Mouse (Mus musculus) midbrain, embryonic 14.5 days (tissue): Measurements from ENCODE around the gene Emc3. TPM values are rescaled to one million over a fixed set of nuclear protein-coding genes. Genes with fewer than 3 reads are reported as not detected.

Source experiments
- ATAC-seq: fragments of 200-750 bp; cut with Nextera tagmentation; 2 replicates; pipeline ENCODE4 v1.8.0; 2017; ENCODE audit warnings: moderate number of reproducible peaks, moderate library complexity; ENCODE audit not compliant: low FRiP score, low TSS enrichment
- DNase-seq: peaks from one replicate; pipeline ENCODE4 v3.0.0-alpha.2; 2015
- H3K27ac ChIP-seq: fragments of 300-500 bp; sonication (generic); replicated peaks from 2 replicates; pipeline ENCODE4 v1.5.1; 2014; ENCODE audit warnings: mild to moderate bottlenecking, low read depth, low read length, moderate library complexity
- H3K27me3 ChIP-seq: fragments of 300-500 bp; sonication (generic); 2 replicates; pipeline ENCODE4 v1.6.1; 2014; ENCODE audit warnings: low read length, control low read depth, mixed read lengths; ENCODE audit not compliant: control insufficient read depth, insufficient read depth
- H3K36me3 ChIP-seq: fragments of 300-500 bp; sonication (generic); 2 replicates; pipeline ENCODE4 v1.6.1; 2014; ENCODE audit warnings: low read length, control low read depth; ENCODE audit not compliant: control insufficient read depth, insufficient read depth
- H3K4me1 ChIP-seq: fragments of 300-500 bp; sonication (generic); 2 replicates; pipeline ENCODE4 v1.6.1; 2014; ENCODE audit warnings: mild to moderate bottlenecking, antibody characterized with exemption, low read length, control low read depth; ENCODE audit not compliant: control insufficient read depth, insufficient read depth
- H3K4me2 ChIP-seq: fragments of 300-500 bp; sonication (generic); 2 replicates; pipeline ENCODE4 v1.6.1; 2014; ENCODE audit warnings: mild to moderate bottlenecking, low read length, moderate library complexity
- H3K4me3 ChIP-seq: fragments of 300-500 bp; sonication (generic); replicated peaks from 2 replicates; pipeline ENCODE4 v1.5.1; 2014; ENCODE audit warnings: low read depth, low read length
- H3K9ac ChIP-seq: fragments of 300-500 bp; sonication (generic); replicated peaks from 2 replicates; pipeline ENCODE4 v1.6.1; 2014; ENCODE audit warnings: mild to moderate bottlenecking, low read length, moderate library complexity
- H3K9me3 ChIP-seq: fragments of 300-500 bp; sonication (generic); 2 replicates; pipeline ENCODE4 v1.6.1; 2016; ENCODE audit warnings: low read length, control low read depth, mixed read lengths; ENCODE audit not compliant: control insufficient read depth
- WGBS: fragments of 180-500 bp; shearing (Covaris S2); extraction: QIAGEN DNeasy Blood & Tissue Kit; methylation state at CpG from one replicate; pipeline ENCODE4 v1.1.7; 2014; 5-methylcytosine and 5-hydroxymethylcytosine counted together
- polyA plus RNA-seq: library from polyadenylated mRNA; unstranded; fragments of >200 nt; fragmentation: Nextera tagmentation; extraction: Ambion mirVana; gene quantifications from 2 replicates; pipeline ENCODE4 v1.2.1, GENCODE M21; 2014

Gene Emc3
- polyA plus RNA-seq, 1 experiment from 2014 or later: 100 TPM

DNA sequence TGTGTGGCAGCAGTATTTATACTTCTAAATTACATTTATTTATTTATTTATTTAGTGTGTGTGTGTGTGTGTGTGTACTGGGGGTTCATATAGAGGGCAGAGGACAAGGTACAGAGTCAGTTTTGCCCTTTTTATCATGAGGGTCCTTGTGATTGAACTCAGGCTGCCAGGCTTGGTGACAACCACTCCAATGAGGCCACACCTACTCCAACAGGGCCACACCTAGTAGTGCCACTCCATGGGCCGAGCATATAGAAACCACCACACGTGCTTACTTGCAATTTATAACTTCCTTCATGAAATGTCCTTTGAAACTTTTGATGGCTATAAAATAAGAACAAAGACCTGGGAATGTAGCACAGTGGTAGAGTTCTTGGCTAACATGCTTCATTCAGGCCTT is 58.2 kb downstream of the Emc3 start:
- 82% methylated on average over 2 of the region's 2 CpGs for WGBS
- Histone ChIP-seq H3K27me3 (peaks cover 20% of the 10 kb centered on the region), H3K4me3 (no peak overlapping the region), H3K9ac (no peak overlapping the region), H3K27ac (no peak overlapping the region), H3K9me3 (no peaks in the 10 kb centered on the region), H3K4me1 (peaks cover 7% of the 10 kb centered on the region), H3K4me2 (no peak overlapping the region), H3K36me3 (no peaks in the 10 kb centered on the region)
- ATAC-seq: no peak
- no peak for DNase-seq

DNA sequence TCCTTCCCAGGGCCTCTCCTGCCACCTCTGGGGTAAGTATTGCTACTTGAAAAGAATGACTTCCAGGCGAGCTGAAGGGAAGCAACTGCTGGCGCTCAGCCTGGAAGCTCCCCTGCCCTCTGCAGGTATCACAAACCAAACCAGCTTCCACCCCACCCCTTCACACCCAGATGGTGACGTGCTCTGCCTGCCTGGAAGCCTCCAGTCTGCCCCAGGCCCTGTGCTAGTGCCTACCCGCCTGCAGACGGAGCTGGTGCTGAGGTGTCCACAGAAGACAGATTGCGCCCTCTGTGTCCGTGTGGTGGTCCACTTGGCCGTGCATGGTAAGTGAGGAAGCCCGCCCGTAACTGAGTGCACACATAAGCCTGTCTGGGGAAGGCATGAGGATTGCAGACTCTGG is 59.4 kb downstream of the Emc3 start:
- peaks cover 20% of the 10 kb centered on the region for H3K27me3 ChIP-seq

GRCm38 (mm10) chr6:113471297-113471936 is 60.0 kb downstream of the Emc3 start, which contains the start of gene Il17rc:
TSS of gene Il17rc (plus strand) at chr6:113471427.
- H3K9me3 ChIP-seq: no peaks in the 10 kb centered on the region
- H3K4me1 ChIP-seq: peaks cover 7% of the 10 kb centered on the region
- DNase-seq (no peak), ATAC-seq (no peak)
- peaks cover 20% of the 10 kb centered on the region for H3K27me3 ChIP-seq
- no peak within 1 kb of the TSS for H3K27ac ChIP-seq
- no peaks in the 10 kb centered on the region for H3K36me3 ChIP-seq
- H3K9ac ChIP-seq: no peak within 1 kb of the TSS
- H3K4me3 ChIP-seq: no peak within 1 kb of the TSS
- no peak within 1 kb of the TSS; the same call in 1 of the 2 replicates for H3K4me2 ChIP-seq
- 17% methylated on average over 12 of the region's 12 CpGs for WGBS

More for the DNA sequence above, 59.4 kb downstream of the Emc3 start:
- H3K4me1 ChIP-seq: peaks cover 7% of the 10 kb centered on the region
- H3K4me3 ChIP-seq: no peak overlapping the region
- no peaks in the 10 kb centered on the region for H3K36me3 ChIP-seq
- no peak for ATAC-seq
- no peak overlapping the region for H3K9ac ChIP-seq
- no peak for DNase-seq
- H3K4me2 ChIP-seq: no peak overlapping the region
- no peaks in the 10 kb centered on the region for H3K9me3 ChIP-seq
- H3K27ac ChIP-seq: no peak overlapping the region
- WGBS: 64% methylated on average over 10 of the region's 10 CpGs

GRCm38 (mm10) chr6:113469432-113469831 is 62.0 kb downstream of the Emc3 start:
- under 1% methylated on average over 31 of the region's 31 CpGs for WGBS
- no peaks in the 10 kb centered on the region for H3K9me3 ChIP-seq
- peaks cover 7% of the 10 kb centered on the region for H3K4me1 ChIP-seq
- H3K27ac ChIP-seq: no peak overlapping the region
- ATAC-seq (peak; percentile 59), DNase-seq (peak; percentile 83)
- no peaks in the 10 kb centered on the region for H3K36me3 ChIP-seq
- H3K27me3 ChIP-seq: peaks cover 20% of the 10 kb centered on the region
- H3K9ac ChIP-seq: peak overlapping the region; percentile 23; the same call in 1 of the 2 replicates
- peak overlapping the region; percentile 32 for H3K4me3 ChIP-seq
- H3K4me2 ChIP-seq: peak overlapping the region; percentile 59

DNA sequence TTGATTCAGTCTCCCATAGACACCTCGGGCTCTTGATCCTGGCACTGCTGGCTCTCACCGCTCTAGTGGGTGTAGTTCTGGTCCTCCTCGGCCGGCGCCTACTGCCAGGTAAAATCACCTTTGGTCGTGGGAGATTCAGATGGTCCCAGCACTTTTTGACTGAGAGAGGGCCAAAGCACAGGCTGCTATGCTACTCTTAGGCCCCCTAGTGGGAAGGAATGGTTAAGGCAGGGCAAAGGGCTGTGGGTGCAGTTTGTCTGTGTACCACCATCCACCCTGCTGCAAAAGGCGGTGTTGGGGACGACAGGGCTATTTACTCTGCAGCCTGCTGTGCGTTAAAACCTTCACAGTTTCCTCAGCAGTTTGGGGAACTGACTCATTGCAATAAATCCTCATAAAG is 62.4 kb downstream of the Emc3 start:
- peak; percentile 83 for DNase-seq
- peaks cover 7% of the 10 kb centered on the region for H3K4me1 ChIP-seq
- no peaks in the 10 kb centered on the region for H3K36me3 ChIP-seq
- peaks cover 20% of the 10 kb centered on the region for H3K27me3 ChIP-seq
- peak overlapping the region; percentile 32 for H3K4me3 ChIP-seq
- 10% methylated on average over 9 of the region's 9 CpGs for WGBS
- 0 out of 2 replicates have a peak overlapping the region, but pooled peaks have one; percentile 23 for H3K9ac ChIP-seq
- ATAC-seq: peak; percentile 69; the same call in 1 of the 2 replicates
- no peaks in the 10 kb centered on the region for H3K9me3 ChIP-seq
- peak overlapping the region; percentile 59 for H3K4me2 ChIP-seq
- no peak overlapping the region for H3K27ac ChIP-seq

DNA sequence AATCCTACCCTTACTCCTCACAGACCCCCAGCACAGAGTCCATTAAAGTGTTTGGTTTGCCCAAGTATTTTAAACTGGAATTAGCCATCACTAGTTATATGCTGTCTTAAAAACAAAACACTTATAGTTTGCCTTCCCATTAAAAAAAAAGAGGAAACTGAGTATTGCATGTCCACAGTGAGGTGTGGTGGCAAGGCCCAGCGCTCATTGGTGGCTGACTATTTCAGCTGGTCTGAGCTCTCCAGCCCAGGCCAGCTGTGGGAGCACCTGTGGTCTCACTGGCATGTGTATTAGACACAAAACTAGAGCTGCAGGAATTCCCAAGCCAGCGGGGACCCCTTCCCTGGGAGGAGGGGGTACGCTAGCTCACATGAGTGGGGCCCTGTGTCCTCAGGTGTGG is 62.9 kb downstream of the Emc3 start:
- no peak overlapping the region for H3K4me2 ChIP-seq
- no peak overlapping the region for H3K27ac ChIP-seq
- peaks cover 20% of the 10 kb centered on the region for H3K27me3 ChIP-seq
- no peaks in the 10 kb centered on the region for H3K36me3 ChIP-seq
- WGBS: 76% methylated on average over 3 of the region's 3 CpGs
- H3K4me3 ChIP-seq: no peak overlapping the region
- ATAC-seq: no peak
- no peak for DNase-seq
- peaks cover 7% of the 10 kb centered on the region for H3K4me1 ChIP-seq
- no peaks in the 10 kb centered on the region for H3K9me3 ChIP-seq
- H3K9ac ChIP-seq: no peak overlapping the region

GRCm38 (mm10) chr6:113465602-113466001 is 65.8 kb downstream of the Emc3 start:
- Histone ChIP-seq H3K9me3 (no peaks in the 10 kb centered on the region), H3K27ac (no peak overlapping the region), H3K4me1 (peaks cover 7% of the 10 kb centered on the region), H3K9ac (no peak overlapping the region), H3K4me2 (no peak overlapping the region), H3K36me3 (no peaks in the 10 kb centered on the region), H3K4me3 (no peak overlapping the region), H3K27me3 (peaks cover 14% of the 10 kb centered on the region)
- 55% methylated on average over 5 of the region's 5 CpGs for WGBS
- ATAC-seq: no peak
- no peak for DNase-seq
